Mouse (Mus musculus): Measurements from ENCODE around the gene Mia3. TPM values are rescaled to one million over a fixed set of nuclear protein-coding genes. Genes with fewer than 3 reads are reported as not detected.
A peak's percentile ranks its signal among the peaks of the same experiment; 100 is the strongest.
"Not testable (repeated sequence)": the region's sequence is repeated elsewhere in the genome, so short reads cannot be mapped to it uniquely, and the experiment has no call there.

Mia3 gene
- total RNA-seq (2017): 92.4 and 109 TPM in 2 replicates

- ATAC-seq (replicated peaks in 1 of 2; ENCODE audit: insufficient read depth in 1 of 2, low FRiP score in 2 of 2, low TSS enrichment in 1 of 2, low read depth in 1 of 2, poor library complexity in 2 of 2, severe bottlenecking in 2 of 2): peak; percentile 98 to 99
These were observed at the start of gene Mia3 for GRCm38 (mm10) chr1:183369427-183370014. Gene Mia3 (minus strand): TSS chr1:183369553.

GRCm38 (mm10) chr1:183417873-183418272, 48.5 kb upstream of the Mia3 start, which contains the start of gene Hhipl2:
Gene Hhipl2 (plus strand): TSS chr1:183418215.
- no peak for ATAC-seq (replicated peaks in 1 of 2; ENCODE audit: insufficient read depth in 1 of 2, low FRiP score in 2 of 2, low TSS enrichment in 1 of 2, low read depth in 1 of 2, poor library complexity in 2 of 2, severe bottlenecking in 2 of 2)

- no peak for ATAC-seq (replicated peaks in 1 of 2; ENCODE audit: insufficient read depth in 1 of 2, low FRiP score in 2 of 2, low TSS enrichment in 1 of 2, low read depth in 1 of 2, poor library complexity in 2 of 2, severe bottlenecking in 2 of 2)
These were observed 44.9 kb upstream of the Mia3 start for GRCm38 (mm10) chr1:183414081-183414727.

- no peak for ATAC-seq (replicated peaks in 1 of 2; ENCODE audit: insufficient read depth in 1 of 2, low FRiP score in 2 of 2, low TSS enrichment in 1 of 2, low read depth in 1 of 2, poor library complexity in 2 of 2, severe bottlenecking in 2 of 2)
These were observed 34.0 kb upstream of the Mia3 start for GRCm38 (mm10) chr1:183403396-183403795.

- peak; percentile 91 to 95 for ATAC-seq (replicated peaks in 1 of 2; ENCODE audit: insufficient read depth in 1 of 2, low FRiP score in 2 of 2, low TSS enrichment in 1 of 2, low read depth in 1 of 2, poor library complexity in 2 of 2, severe bottlenecking in 2 of 2)
These were observed 19.4 kb upstream of the Mia3 start, which contains the start of gene Taf1a for GRCm38 (mm10) chr1:183388426-183389406. Gene Taf1a (plus strand): TSS chr1:183388981.

- ATAC-seq (replicated peaks in 1 of 2; ENCODE audit: insufficient read depth in 1 of 2, low FRiP score in 2 of 2, low TSS enrichment in 1 of 2, low read depth in 1 of 2, poor library complexity in 2 of 2, severe bottlenecking in 2 of 2): not testable (repeated sequence)
These were observed 18.1 kb upstream of the Mia3 start for GRCm38 (mm10) chr1:183387421-183387820.

- no peak for ATAC-seq (replicated peaks in 1 of 2; ENCODE audit: insufficient read depth in 1 of 2, low FRiP score in 2 of 2, low TSS enrichment in 1 of 2, low read depth in 1 of 2, poor library complexity in 2 of 2, severe bottlenecking in 2 of 2)
These were observed 13.3 kb upstream of the Mia3 start for GRCm38 (mm10) chr1:183382621-183383020.

- no peak for ATAC-seq (replicated peaks in 1 of 2; ENCODE audit: insufficient read depth in 1 of 2, low FRiP score in 2 of 2, low TSS enrichment in 1 of 2, low read depth in 1 of 2, poor library complexity in 2 of 2, severe bottlenecking in 2 of 2)
These were observed 12.5 kb upstream of the Mia3 start for GRCm38 (mm10) chr1:183381816-183382215.

GRCm38 (mm10) chr1:183379376-183379775, 10.0 kb upstream of the Mia3 start:
- not testable (repeated sequence) for ATAC-seq (replicated peaks in 1 of 2; ENCODE audit: insufficient read depth in 1 of 2, low FRiP score in 2 of 2, low TSS enrichment in 1 of 2, low read depth in 1 of 2, poor library complexity in 2 of 2, severe bottlenecking in 2 of 2)

- ATAC-seq (replicated peaks in 1 of 2; ENCODE audit: insufficient read depth in 1 of 2, low FRiP score in 2 of 2, low TSS enrichment in 1 of 2, low read depth in 1 of 2, poor library complexity in 2 of 2, severe bottlenecking in 2 of 2): no peak; a peak in 1 of 4 replicates
These were observed 9.1 kb upstream of the Mia3 start for GRCm38 (mm10) chr1:183378321-183378941.

GRCm38 (mm10) chr1:183377045-183377444, 7.7 kb upstream of the Mia3 start:
- no peak for ATAC-seq (replicated peaks in 1 of 2; ENCODE audit: insufficient read depth in 1 of 2, low FRiP score in 2 of 2, low TSS enrichment in 1 of 2, low read depth in 1 of 2, poor library complexity in 2 of 2, severe bottlenecking in 2 of 2)

- no peak for ATAC-seq (replicated peaks in 1 of 2; ENCODE audit: insufficient read depth in 1 of 2, low FRiP score in 2 of 2, low TSS enrichment in 1 of 2, low read depth in 1 of 2, poor library complexity in 2 of 2, severe bottlenecking in 2 of 2)
These were observed 5.4 kb upstream of the Mia3 start for GRCm38 (mm10) chr1:183374728-183375127.

- peak in 1 of 2 experiments; percentile 26; a peak in 1 of 4 replicates for ATAC-seq (replicated peaks in 1 of 2; ENCODE audit: insufficient read depth in 1 of 2, low FRiP score in 2 of 2, low TSS enrichment in 1 of 2, low read depth in 1 of 2, poor library complexity in 2 of 2, severe bottlenecking in 2 of 2)
These were observed 552 bp downstream of the Mia3 start for GRCm38 (mm10) chr1:183368601-183369400.

- ATAC-seq (replicated peaks in 1 of 2; ENCODE audit: insufficient read depth in 1 of 2, low FRiP score in 2 of 2, low TSS enrichment in 1 of 2, low read depth in 1 of 2, poor library complexity in 2 of 2, severe bottlenecking in 2 of 2): no peak
These were observed 3.0 kb downstream of the Mia3 start for GRCm38 (mm10) chr1:183366361-183366760.

- ATAC-seq (replicated peaks in 1 of 2; ENCODE audit: insufficient read depth in 1 of 2, low FRiP score in 2 of 2, low TSS enrichment in 1 of 2, low read depth in 1 of 2, poor library complexity in 2 of 2, severe bottlenecking in 2 of 2): no peak
These were observed 5.8 kb downstream of the Mia3 start for GRCm38 (mm10) chr1:183363577-183363867.

- ATAC-seq (replicated peaks in 1 of 2; ENCODE audit: insufficient read depth in 1 of 2, low FRiP score in 2 of 2, low TSS enrichment in 1 of 2, low read depth in 1 of 2, poor library complexity in 2 of 2, severe bottlenecking in 2 of 2): no peak
These were observed 6.4 kb downstream of the Mia3 start for GRCm38 (mm10) chr1:183362729-183363576.

Data from hematopoietic stem cell, adult 5-6 weeks (primary cell).